Mouse (Mus musculus): ENCODE data around the gene Rtn4rl2. TPM values are rescaled to one million over a fixed set of nuclear protein-coding genes. Genes with fewer than 3 reads are reported as not detected.
A peak's percentile ranks its signal among the peaks of the same experiment; 100 is the strongest.

Rtn4rl2 gene
- polyA plus RNA-seq, 1 experiment from 2014 or later, result 0.57 TPM

- H3K27ac ChIP-seq (ENCODE audit: low read length), result no peak overlapping the region
- H3K36me3 ChIP-seq (ENCODE audit: control insufficient read depth, insufficient read depth, low read length), result no peaks in the 10 kb centered on the region
- H3K4me3 ChIP-seq (ENCODE audit: low read length), result peak overlapping the region; percentile 65
- H3K27me3 ChIP-seq (replicated peaks; ENCODE audit: control insufficient read depth, insufficient read depth, low read length), result peaks cover 60% of the 10 kb centered on the region
- H3K4me1 ChIP-seq (ENCODE audit: control insufficient read depth, insufficient read depth, low read length), result peaks cover 36% of the 10 kb centered on the region
- under 1% methylated on average over 58 of the region's 58 CpGs for WGBS
- peak overlapping the region; percentile 97 for H3K4me2 ChIP-seq (ENCODE audit: low read depth, low read length)
- peak; percentile 29 for ATAC-seq
- H3K9me3 ChIP-seq (ENCODE audit: control insufficient read depth, low read length), result no peaks in the 10 kb centered on the region
- peak overlapping the region; percentile 67; the same call in 1 of the 2 replicates for H3K9ac ChIP-seq (ENCODE audit: low read depth, low read length)
Measured at GRCm38 (mm10) chr2:84887411-84888271, 1.1 kb upstream of the Rtn4rl2 start.

GRCm38 (mm10) chr2:84886821-84887281, 341 bp upstream of the Rtn4rl2 start:
- under 1% methylated on average over 36 of the region's 39 CpGs for WGBS
- Histone ChIP-seq H3K4me3 (ENCODE audit: low read length) (peak overlapping the region; percentile 65), H3K27me3 (replicated peaks; ENCODE audit: control insufficient read depth, insufficient read depth, low read length) (peaks cover 63% of the 10 kb centered on the region), H3K4me2 (ENCODE audit: low read depth, low read length) (peak overlapping the region; percentile 97), H3K4me1 (ENCODE audit: control insufficient read depth, insufficient read depth, low read length) (peaks cover 37% of the 10 kb centered on the region), H3K9me3 (ENCODE audit: control insufficient read depth, low read length) (no peaks in the 10 kb centered on the region), H3K27ac (ENCODE audit: low read length) (no peak overlapping the region), H3K36me3 (ENCODE audit: control insufficient read depth, insufficient read depth, low read length) (no peaks in the 10 kb centered on the region), H3K9ac (ENCODE audit: low read depth, low read length) (peak overlapping the region; percentile 67)
- peak; percentile 26 for ATAC-seq

GRCm38 (mm10) chr2:84885084-84886055, 1.1 kb downstream of the Rtn4rl2 start:
- H3K4me2 ChIP-seq (ENCODE audit: low read depth, low read length), result 0 out of 2 replicates have a peak overlapping the region, but pooled peaks have one; percentile 97

GRCm38 (mm10) chr2:84884611-84885010, 1.9 kb downstream of the Rtn4rl2 start:
- no peak overlapping the region for H3K4me3 ChIP-seq (ENCODE audit: low read length)
- H3K4me1 ChIP-seq (ENCODE audit: control insufficient read depth, insufficient read depth, low read length), result peaks cover 37% of the 10 kb centered on the region
- no peak overlapping the region for H3K27ac ChIP-seq (ENCODE audit: low read length)
- H3K9ac ChIP-seq (ENCODE audit: low read depth, low read length), result no peak overlapping the region
- H3K4me2 ChIP-seq (ENCODE audit: low read depth, low read length), result no peak overlapping the region
- peaks cover 63% of the 10 kb centered on the region for H3K27me3 ChIP-seq (replicated peaks; ENCODE audit: control insufficient read depth, insufficient read depth, low read length)
- 45% methylated on average over 4 of the region's 4 CpGs for whole genome bisulfite sequencing
- ATAC-seq, result no peak
- H3K9me3 ChIP-seq (ENCODE audit: control insufficient read depth, low read length), result no peaks in the 10 kb centered on the region
- H3K36me3 ChIP-seq (ENCODE audit: control insufficient read depth, insufficient read depth, low read length), result no peaks in the 10 kb centered on the region

More at GRCm38 (mm10) chr2:84885084-84886055, 1.1 kb downstream of the Rtn4rl2 start:
- Histone ChIP-seq H3K9ac (ENCODE audit: low read depth, low read length) (no peak overlapping the region), H3K9me3 (ENCODE audit: control insufficient read depth, low read length) (no peaks in the 10 kb centered on the region), H3K36me3 (ENCODE audit: control insufficient read depth, insufficient read depth, low read length) (no peaks in the 10 kb centered on the region), H3K27me3 (replicated peaks; ENCODE audit: control insufficient read depth, insufficient read depth, low read length) (peaks cover 63% of the 10 kb centered on the region), H3K4me1 (ENCODE audit: control insufficient read depth, insufficient read depth, low read length) (peaks cover 37% of the 10 kb centered on the region), H3K27ac (ENCODE audit: low read length) (no peak overlapping the region), H3K4me3 (ENCODE audit: low read length) (no peak overlapping the region; the same call in 1 of the 2 replicates)
- no peak for ATAC-seq
- WGBS, result 18% methylated on average over 22 of the region's 23 CpGs

GRCm38 (mm10) chr2:84883942-84884341, 2.6 kb downstream of the Rtn4rl2 start:
- Histone ChIP-seq H3K27ac (ENCODE audit: low read length) (no peak overlapping the region), H3K27me3 (replicated peaks; ENCODE audit: control insufficient read depth, insufficient read depth, low read length) (peaks cover 57% of the 10 kb centered on the region), H3K9me3 (ENCODE audit: control insufficient read depth, low read length) (no peaks in the 10 kb centered on the region), H3K36me3 (ENCODE audit: control insufficient read depth, insufficient read depth, low read length) (no peaks in the 10 kb centered on the region), H3K4me1 (ENCODE audit: control insufficient read depth, insufficient read depth, low read length) (peaks cover 31% of the 10 kb centered on the region), H3K4me3 (ENCODE audit: low read length) (no peak overlapping the region), H3K9ac (ENCODE audit: low read depth, low read length) (no peak overlapping the region), H3K4me2 (ENCODE audit: low read depth, low read length) (no peak overlapping the region)
- 76% methylated on average over 4 of the region's 4 CpGs for WGBS
- no peak for ATAC-seq

GRCm38 (mm10) chr2:84883530-84883929, 3.0 kb downstream of the Rtn4rl2 start:
- peaks cover 28% of the 10 kb centered on the region for H3K4me1 ChIP-seq (ENCODE audit: control insufficient read depth, insufficient read depth, low read length)
- no peak for ATAC-seq
- H3K27me3 ChIP-seq (replicated peaks; ENCODE audit: control insufficient read depth, insufficient read depth, low read length), result peaks cover 56% of the 10 kb centered on the region
- no peak overlapping the region for H3K4me3 ChIP-seq (ENCODE audit: low read length)
- no peaks in the 10 kb centered on the region for H3K9me3 ChIP-seq (ENCODE audit: control insufficient read depth, low read length)
- H3K4me2 ChIP-seq (ENCODE audit: low read depth, low read length), result peak overlapping the region; percentile 19; the same call in 1 of the 2 replicates
- WGBS, result 9% methylated on average over 11 of the region's 11 CpGs
- H3K36me3 ChIP-seq (ENCODE audit: control insufficient read depth, insufficient read depth, low read length), result no peaks in the 10 kb centered on the region
- H3K9ac ChIP-seq (ENCODE audit: low read depth, low read length), result no peak overlapping the region
- no peak overlapping the region for H3K27ac ChIP-seq (ENCODE audit: low read length)

GRCm38 (mm10) chr2:84883084-84883483, 3.4 kb downstream of the Rtn4rl2 start:
- WGBS, result 3% methylated on average over 6 of the region's 6 CpGs
- Histone ChIP-seq H3K4me3 (ENCODE audit: low read length) (peak overlapping the region; percentile 23; the same call in 1 of the 2 replicates), H3K27me3 (replicated peaks; ENCODE audit: control insufficient read depth, insufficient read depth, low read length) (peaks cover 54% of the 10 kb centered on the region), H3K4me1 (ENCODE audit: control insufficient read depth, insufficient read depth, low read length) (peaks cover 27% of the 10 kb centered on the region), H3K4me2 (ENCODE audit: low read depth, low read length) (peak overlapping the region; percentile 45), H3K9me3 (ENCODE audit: control insufficient read depth, low read length) (no peaks in the 10 kb centered on the region), H3K36me3 (ENCODE audit: control insufficient read depth, insufficient read depth, low read length) (no peaks in the 10 kb centered on the region), H3K27ac (ENCODE audit: low read length) (no peak overlapping the region), H3K9ac (ENCODE audit: low read depth, low read length) (no peak overlapping the region)
- ATAC-seq, result 0 out of 2 replicates have a peak, but pooled peaks have one; percentile 4

- 7% methylated on average over 23 of the region's 23 CpGs for WGBS
- no peaks in the 10 kb centered on the region for H3K36me3 ChIP-seq (ENCODE audit: control insufficient read depth, insufficient read depth, low read length)
- peak; percentile 49 for ATAC-seq
Measured at GRCm38 (mm10) chr2:84882606-84883005, 3.9 kb downstream of the Rtn4rl2 start.

GRCm38 (mm10) chr2:84880590-84880989, 5.9 kb downstream of the Rtn4rl2 start:
- Histone ChIP-seq H3K27ac (ENCODE audit: low read length) (no peak overlapping the region), H3K9me3 (ENCODE audit: control insufficient read depth, low read length) (no peaks in the 10 kb centered on the region), H3K9ac (ENCODE audit: low read depth, low read length) (no peak overlapping the region), H3K27me3 (replicated peaks; ENCODE audit: control insufficient read depth, insufficient read depth, low read length) (peaks cover 35% of the 10 kb centered on the region), H3K36me3 (ENCODE audit: control insufficient read depth, insufficient read depth, low read length) (no peaks in the 10 kb centered on the region), H3K4me2 (ENCODE audit: low read depth, low read length) (no peak overlapping the region), H3K4me3 (ENCODE audit: low read length) (no peak overlapping the region), H3K4me1 (ENCODE audit: control insufficient read depth, insufficient read depth, low read length) (peaks cover 11% of the 10 kb centered on the region)
- WGBS, result 79% methylated on average over 8 of the region's 8 CpGs
- no peak for ATAC-seq

More at GRCm38 (mm10) chr2:84882606-84883005, 3.9 kb downstream of the Rtn4rl2 start:
- Histone ChIP-seq H3K4me2 (ENCODE audit: low read depth, low read length) (peak overlapping the region; percentile 45), H3K27ac (ENCODE audit: low read length) (no peak overlapping the region), H3K4me1 (ENCODE audit: control insufficient read depth, insufficient read depth, low read length) (peaks cover 22% of the 10 kb centered on the region), H3K4me3 (ENCODE audit: low read length) (peak overlapping the region; percentile 23; the same call in 1 of the 2 replicates), H3K9me3 (ENCODE audit: control insufficient read depth, low read length) (no peaks in the 10 kb centered on the region), H3K9ac (ENCODE audit: low read depth, low read length) (no peak overlapping the region), H3K27me3 (replicated peaks; ENCODE audit: control insufficient read depth, insufficient read depth, low read length) (peaks cover 49% of the 10 kb centered on the region)

Measured in intestine, embryonic 16.5 days (tissue).